Mouse (Mus musculus) hindbrain, postnatal 0 days (tissue): ENCODE data around the gene Cherp. TPM values are rescaled to one million over a fixed set of nuclear protein-coding genes. Genes with fewer than 3 reads are reported as not detected.
A peak's percentile ranks its signal among the peaks of the same experiment; 100 is the strongest.

Source experiments
- ATAC-seq: fragments of 200-750 bp; cut with Nextera tagmentation; 2 replicates; pipeline ENCODE4 v1.8.0; 2017; ENCODE audit warnings: mild to moderate bottlenecking, moderate TSS enrichment, moderate library complexity
- DNase-seq: peaks from one replicate; pipeline ENCODE4 v3.0.0-alpha.2; 2015; ENCODE audit warnings: low spot score
- H3K27ac ChIP-seq: fragments of 300-500 bp; sonication (generic); 2 replicates; pipeline ENCODE4 v1.5.1; 2014; ENCODE audit warnings: mild to moderate bottlenecking
- H3K27me3 ChIP-seq: fragments of 300-500 bp; sonication (generic); 2 replicates; pipeline ENCODE4 v1.6.1; 2014; ENCODE audit warnings: low read length, mixed read lengths; ENCODE audit not compliant: insufficient read depth
- H3K36me3 ChIP-seq: fragments of 300-500 bp; sonication (generic); 2 replicates; pipeline ENCODE4 v1.6.1; 2014; ENCODE audit warnings: low read length, mixed read lengths; ENCODE audit not compliant: insufficient read depth
- H3K4me1 ChIP-seq: fragments of 300-500 bp; sonication (generic); 2 replicates; pipeline ENCODE4 v1.6.1; 2014; ENCODE audit warnings: antibody characterized with exemption, low read length, mixed read lengths; ENCODE audit not compliant: insufficient read depth
- H3K4me2 ChIP-seq: fragments of 300-500 bp; sonication (generic); 2 replicates; pipeline ENCODE4 v1.6.1; 2014; ENCODE audit warnings: low read depth, mild to moderate bottlenecking, low read length, moderate library complexity, mixed read lengths
- H3K4me3 ChIP-seq: fragments of 300-500 bp; sonication (generic); 2 replicates; pipeline ENCODE4 v1.5.1; 2014; ENCODE audit warnings: low read length
- H3K9ac ChIP-seq: fragments of 300-500 bp; sonication (generic); replicated peaks from 2 replicates; pipeline ENCODE4 v1.6.1; 2014; ENCODE audit warnings: mild to moderate bottlenecking, low read length, moderate library complexity, mixed read lengths
- H3K9me3 ChIP-seq: fragments of 300-500 bp; sonication (generic); 2 replicates; pipeline ENCODE4 v1.6.1; 2016; ENCODE audit warnings: low read length, mixed read lengths
- CTCF ChIP-seq: IDR thresholded peaks from 2 replicates; pipeline ENCODE4 v1.5.1; 2016; ENCODE audit warnings: antibody characterized with exemption, control low read depth, low read depth
- WGBS: fragments of 180-500 bp; shearing (Covaris S2); extraction: QIAGEN DNeasy Blood & Tissue Kit; methylation state at CpG from one replicate; pipeline ENCODE4 v1.1.7; 2014; 5-methylcytosine and 5-hydroxymethylcytosine counted together
- polyA plus RNA-seq: library from polyadenylated mRNA; unstranded; fragments of >200 nt; fragmentation: Nextera tagmentation; extraction: Ambion mirVana; gene quantifications from 2 replicates; pipeline ENCODE4 v1.2.1, GENCODE M21; 2015
- total RNA-seq: library from RNA; depleted of rRNA; stranded (reverse); fragments of >200 nt; gene quantifications from 2 replicates; pipeline ENCODE4 v1.2.3, GENCODE M21; 2014

The Cherp gene
- total and polyA plus RNA-seq, 2 experiments from 2014 or later: 27.0 to 37.3 TPM

- DNase-seq (no peak), ATAC-seq (no peak)
- Histone ChIP-seq H3K36me3 (peaks cover 18% of the 10 kb centered on the region), H3K9me3 (no peaks in the 10 kb centered on the region), H3K4me2 (no peak overlapping the region), H3K9ac (no peak overlapping the region), H3K4me1 (peaks cover 18% of the 10 kb centered on the region), H3K27ac (no peak overlapping the region), H3K4me3 (no peak overlapping the region), H3K27me3 (no peaks in the 10 kb centered on the region)
- WGBS: 83% methylated on average over 23 of the region's 23 CpGs
- TF ChIP-seq CTCF: no peak
Measured at GRCm38 (mm10) chr8:72495411-72496111, 20.5 kb upstream of the Cherp start.

GRCm38 (mm10) chr8:72493381-72493780 is 18.4 kb upstream of the Cherp start:
- no peak for TF ChIP-seq CTCF
- Histone ChIP-seq H3K4me2 (peak overlapping the region; percentile 82), H3K27me3 (no peaks in the 10 kb centered on the region), H3K27ac (peak overlapping the region; percentile 85), H3K4me3 (peak overlapping the region; percentile 91), H3K36me3 (peaks cover 26% of the 10 kb centered on the region), H3K4me1 (peaks cover 20% of the 10 kb centered on the region), H3K9me3 (no peaks in the 10 kb centered on the region), H3K9ac (peak overlapping the region; percentile 81)
- ATAC-seq (no peak), DNase-seq (peak; percentile 10)
- 14% methylated on average over 8 of the region's 8 CpGs for WGBS

- H3K4me2 ChIP-seq: peak overlapping the region; percentile 89
Measured at GRCm38 (mm10) chr8:72492622-72493081, 17.6 kb upstream of the Cherp start.

DNA sequence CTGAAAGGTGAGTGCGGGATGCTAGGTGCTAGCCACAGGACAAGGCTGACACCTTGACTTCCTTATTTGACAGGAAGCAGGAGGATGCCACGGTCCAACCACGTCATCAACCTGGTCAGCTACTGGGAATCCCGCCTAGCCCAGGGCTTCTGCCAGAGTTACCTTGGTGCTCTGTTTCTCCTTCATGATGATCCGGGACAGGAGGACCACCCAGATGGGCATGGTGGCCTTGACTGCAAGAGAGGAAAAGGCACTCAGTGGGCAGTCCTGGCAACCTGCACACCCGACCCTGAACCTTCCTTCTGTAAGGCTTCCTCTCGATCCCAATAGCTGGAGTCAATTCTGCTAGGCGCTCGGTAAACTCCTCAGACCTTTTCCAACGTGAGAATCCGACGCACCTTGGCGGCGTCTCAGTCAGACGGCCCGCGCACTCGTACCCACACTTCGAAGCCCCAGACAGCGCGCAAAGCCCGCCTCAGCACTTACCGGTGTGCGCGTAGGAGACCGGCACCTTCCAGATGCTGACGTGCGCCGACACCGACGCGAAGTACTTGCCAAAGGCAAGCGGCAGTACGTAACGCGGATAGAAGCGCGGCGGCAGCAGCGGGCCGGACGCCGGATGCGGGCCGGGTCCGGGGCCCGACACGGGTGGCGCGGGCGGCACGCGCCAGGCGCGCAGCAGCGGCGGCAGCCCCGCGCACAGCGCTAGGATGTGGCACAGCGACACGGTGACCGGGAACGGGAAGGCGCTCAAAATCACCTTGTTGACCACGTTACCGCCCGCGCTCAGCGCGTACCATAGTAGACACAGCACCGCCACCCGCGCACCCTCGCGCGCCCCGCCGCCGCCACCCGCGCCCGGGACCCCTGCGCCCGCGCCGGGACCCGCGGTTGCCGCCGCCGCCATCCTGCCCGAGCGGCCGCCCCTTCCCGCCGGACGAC is 16.9 kb upstream of the Cherp start, which contains the start of gene Slc35e1:
Slc35e1 (minus strand) TSS at position 935 of the 942 bp plus-strand sequence.
- peak within 1 kb of the TSS; percentile 81 for H3K9ac ChIP-seq
- DNase-seq: no peak
- H3K27me3 ChIP-seq: no peaks in the 10 kb centered on the region
- peaks cover 20% of the 10 kb centered on the region for H3K4me1 ChIP-seq
- TF ChIP-seq CTCF: no peak
- peaks cover 26% of the 10 kb centered on the region for H3K36me3 ChIP-seq
- ATAC-seq: peak; percentile 68
- H3K9me3 ChIP-seq: no peaks in the 10 kb centered on the region
- H3K27ac ChIP-seq: peak within 1 kb of the TSS; percentile 85
- H3K4me2 ChIP-seq: peak within 1 kb of the TSS; percentile 89
- peak within 1 kb of the TSS; percentile 91 for H3K4me3 ChIP-seq
- WGBS: 1% methylated on average over 91 of the region's 98 CpGs

More at GRCm38 (mm10) chr8:72492622-72493081, 17.6 kb upstream of the Cherp start:
- Histone ChIP-seq H3K27ac (peak overlapping the region; percentile 85), H3K36me3 (peaks cover 26% of the 10 kb centered on the region), H3K27me3 (no peaks in the 10 kb centered on the region), H3K4me1 (peaks cover 20% of the 10 kb centered on the region), H3K9ac (peak overlapping the region; percentile 81), H3K9me3 (no peaks in the 10 kb centered on the region), H3K4me3 (peak overlapping the region; percentile 91)
- under 1% methylated on average over 53 of the region's 56 CpGs for WGBS
- DNase-seq: peak; percentile 100
- ATAC-seq: peak; percentile 98
- TF ChIP-seq CTCF: no peak

DNA sequence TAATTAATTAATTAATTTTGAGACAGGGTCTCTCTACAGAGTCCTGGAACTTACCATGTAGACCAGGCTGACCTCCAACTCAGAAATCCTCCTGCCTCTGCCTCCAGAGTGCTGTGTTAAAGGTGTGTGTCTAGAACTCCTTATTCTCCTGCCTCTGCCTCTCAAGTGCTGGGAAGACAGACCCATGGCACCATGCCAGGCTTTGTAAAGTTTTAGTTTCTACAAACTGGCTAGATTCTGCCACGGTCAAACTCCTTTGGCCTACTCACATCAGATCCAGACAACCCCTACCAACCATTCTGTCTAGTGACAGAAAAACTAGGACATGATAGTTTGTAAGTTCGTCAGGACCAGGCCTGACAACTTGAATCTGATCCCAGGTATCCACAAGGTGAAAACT is 16.0 kb upstream of the Cherp start:
- WGBS: 85% methylated on average over 2 of the region's 2 CpGs
- Histone ChIP-seq H3K27me3 (no peaks in the 10 kb centered on the region), H3K36me3 (peaks cover 24% of the 10 kb centered on the region), H3K4me3 (peak overlapping the region; percentile 91; the same call in 1 of the 2 replicates), H3K4me1 (peaks cover 20% of the 10 kb centered on the region), H3K4me2 (peak overlapping the region; percentile 89; the same call in 1 of the 2 replicates), H3K27ac (no peak overlapping the region), H3K9ac (no peak overlapping the region), H3K9me3 (no peaks in the 10 kb centered on the region)
- no peak for TF ChIP-seq CTCF
- DNase-seq (no peak), ATAC-seq (no peak)

- H3K4me3 ChIP-seq: no peak overlapping the region
- peaks cover 14% of the 10 kb centered on the region; the same call in 1 of the 2 replicates for H3K4me1 ChIP-seq
- DNase-seq (no peak), ATAC-seq (no peak)
- H3K9ac ChIP-seq: no peak overlapping the region
- no peak overlapping the region for H3K27ac ChIP-seq
- no peaks in the 10 kb centered on the region for H3K9me3 ChIP-seq
- no peaks in the 10 kb centered on the region for H3K27me3 ChIP-seq
- H3K4me2 ChIP-seq: no peak overlapping the region
- peaks cover 30% of the 10 kb centered on the region for H3K36me3 ChIP-seq
- no peak for TF ChIP-seq CTCF
Measured at GRCm38 (mm10) chr8:72487014-72487413, 12.0 kb upstream of the Cherp start.
